Mouse (Mus musculus) liver (tissue): ENCODE data around the gene Mog.
A peak's percentile ranks its signal among the peaks of the same experiment; 100 is the strongest.
"Not testable (repeated sequence)": the region's sequence is repeated elsewhere in the genome, so short reads cannot be mapped to it uniquely, and the experiment has no call there.

Experiments
- DNase-seq: peaks from one replicate; pipeline ENCODE4 v3.0.0-alpha.2; 2020; ENCODE audit warnings: mixed read lengths

Gene Mog

DNA sequence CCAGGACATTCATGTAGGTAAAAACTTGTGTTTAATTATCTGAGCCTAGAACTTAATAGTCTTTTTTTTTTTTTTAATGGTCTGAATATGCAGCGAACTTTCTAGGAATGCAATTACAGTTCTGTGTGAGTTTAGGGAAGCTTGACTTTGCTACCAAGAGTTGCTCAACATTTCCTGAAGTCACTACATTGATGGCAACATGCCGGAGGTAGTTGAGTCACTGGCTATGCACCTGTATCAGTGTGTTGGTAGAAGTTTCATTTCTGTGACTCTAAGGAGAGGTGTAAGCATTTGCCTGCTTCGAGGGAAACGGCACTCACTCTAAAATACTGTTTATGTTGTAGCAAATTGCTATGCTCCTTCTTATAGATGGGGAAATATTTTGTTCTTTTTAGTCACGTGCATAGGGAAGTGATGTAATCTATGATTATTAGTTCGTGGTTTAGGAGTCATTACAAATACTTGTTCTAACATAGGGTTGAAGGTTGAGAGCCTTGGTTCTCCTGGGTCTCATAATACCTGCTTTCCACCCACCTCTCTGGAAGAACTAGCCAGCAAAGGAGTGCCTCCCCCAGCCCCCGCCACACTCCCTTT lies 21.6 kb upstream of the Mog start:
- DNase-seq = no peak

GRCm38 (mm10) chr17:37039127-37039894 lies 16.1 kb upstream of the Mog start:
- DNase-seq = no peak

- DNase-seq = no peak
Measured at GRCm38 (mm10) chr17:37029162-37029561, 6.0 kb upstream of the Mog start.

DNA sequence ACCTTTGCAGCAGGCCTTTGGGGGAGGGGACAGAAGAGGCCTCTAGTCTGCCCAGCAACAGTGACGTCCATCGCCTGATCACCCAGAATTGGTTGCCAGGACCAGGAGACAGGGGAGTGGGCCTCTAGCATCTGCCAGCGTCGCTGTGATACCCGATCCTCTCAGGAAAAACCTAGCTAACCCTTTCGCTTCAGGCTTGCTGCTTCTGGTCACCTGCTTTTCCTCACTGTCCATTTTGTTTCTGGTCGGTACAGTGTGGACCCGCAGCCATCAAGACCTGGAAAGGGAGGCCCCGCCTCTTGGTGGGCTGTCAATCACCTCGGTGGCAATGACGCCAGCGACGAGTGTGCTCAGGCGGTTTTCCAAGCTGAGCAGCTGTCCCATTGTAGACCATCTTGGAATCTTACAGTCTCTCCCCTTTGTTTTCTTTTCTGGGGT lies 5.5 kb upstream of the Mog start:
- peak; percentile 80 for DNase-seq

GRCm38 (mm10) chr17:37028212-37028611 lies 5.0 kb upstream of the Mog start:
- DNase-seq = peak; percentile 17

- DNase-seq = no peak
Measured at GRCm38 (mm10) chr17:37027486-37027885, 4.3 kb upstream of the Mog start.

- no peak for DNase-seq
Measured at GRCm38 (mm10) chr17:37026425-37026824, 3.2 kb upstream of the Mog start.

DNA sequence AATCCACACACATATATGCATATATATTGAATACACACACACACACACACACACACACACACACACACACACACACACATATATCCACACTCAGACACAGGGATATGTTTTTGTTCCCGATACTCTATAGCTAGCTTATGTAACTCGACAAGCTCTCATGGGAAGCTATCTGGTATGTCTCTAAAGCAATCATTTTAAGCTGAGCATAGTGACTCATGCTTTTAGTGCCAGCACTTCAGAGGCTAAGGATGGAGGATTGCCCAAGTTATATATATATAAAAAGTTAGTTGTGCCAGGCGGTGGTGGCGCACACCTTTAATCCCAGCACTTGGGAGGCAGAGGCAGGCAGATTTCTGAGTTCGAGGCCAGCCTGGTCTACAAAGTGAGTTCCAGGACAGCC lies 4.0 kb downstream of the Mog start:
- not testable (repeated sequence) for DNase-seq

- no peak for DNase-seq
Measured at GRCm38 (mm10) chr17:37018328-37018727, 4.9 kb downstream of the Mog start.

DNA sequence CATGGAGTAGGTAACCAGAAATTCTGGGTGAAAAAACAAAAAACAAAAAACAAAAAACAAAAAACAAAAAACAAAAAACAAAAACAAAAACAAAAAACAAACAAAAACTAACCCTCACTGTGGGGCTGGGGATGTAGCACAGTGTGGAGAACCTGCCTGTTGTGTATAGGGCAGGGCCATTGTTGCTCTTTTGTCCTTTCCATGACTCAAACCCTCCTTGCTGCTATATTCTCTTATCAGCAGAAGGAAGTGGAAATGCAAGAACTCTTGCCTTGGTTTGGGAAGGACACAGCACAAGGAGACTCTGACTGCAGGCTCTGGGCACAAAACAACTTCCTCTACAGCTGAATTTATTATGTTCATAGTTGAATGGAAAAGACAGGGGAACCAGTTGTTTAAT lies 6.9 kb downstream of the Mog start:
- DNase-seq = no peak

- DNase-seq = no peak
Measured at GRCm38 (mm10) chr17:37012141-37012540, 11.1 kb downstream of the Mog start.

DNA sequence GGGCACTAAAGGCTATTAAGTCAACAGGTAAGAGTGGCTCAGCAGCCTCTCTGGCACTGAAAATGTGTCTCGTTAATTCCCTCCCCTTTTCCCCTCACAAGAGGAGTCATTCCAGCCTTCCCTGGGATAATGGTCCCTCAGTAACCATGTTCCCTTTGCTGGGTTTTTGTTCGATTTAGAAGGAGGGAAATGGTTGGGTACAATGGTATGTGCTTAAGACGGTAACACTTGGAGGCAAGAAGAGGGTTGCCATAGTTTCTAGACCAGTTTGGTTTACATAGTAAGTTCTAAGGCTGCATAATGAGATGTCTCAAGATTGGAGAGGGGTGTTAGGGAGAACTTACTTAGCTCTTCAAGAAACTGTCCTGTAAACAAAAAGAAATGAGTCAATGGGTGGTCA lies 11.5 kb downstream of the Mog start:
- no peak for DNase-seq

GRCm38 (mm10) chr17:37009460-37010042 lies 13.6 kb downstream of the Mog start:
- DNase-seq = no peak

DNA sequence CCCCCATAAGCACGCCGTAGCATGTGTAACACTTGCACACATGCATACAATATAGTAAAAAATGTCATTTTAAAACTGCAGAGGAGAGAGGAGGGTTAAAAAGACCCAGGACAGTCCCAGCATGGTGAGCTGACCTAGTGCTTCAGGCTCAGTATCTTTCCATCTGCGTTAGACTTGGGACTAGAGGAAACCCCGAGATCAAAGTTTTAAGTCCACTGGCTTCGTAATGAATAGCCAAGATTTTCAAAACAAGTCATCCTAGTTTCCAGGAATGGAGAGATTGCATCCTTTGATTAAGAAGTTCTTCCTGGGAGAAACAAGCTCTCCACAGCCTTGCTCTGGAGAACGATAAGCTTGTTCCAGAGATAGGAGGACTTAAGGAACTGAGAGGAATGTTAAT lies 15.0 kb downstream of the Mog start:
- DNase-seq = no peak

DNA sequence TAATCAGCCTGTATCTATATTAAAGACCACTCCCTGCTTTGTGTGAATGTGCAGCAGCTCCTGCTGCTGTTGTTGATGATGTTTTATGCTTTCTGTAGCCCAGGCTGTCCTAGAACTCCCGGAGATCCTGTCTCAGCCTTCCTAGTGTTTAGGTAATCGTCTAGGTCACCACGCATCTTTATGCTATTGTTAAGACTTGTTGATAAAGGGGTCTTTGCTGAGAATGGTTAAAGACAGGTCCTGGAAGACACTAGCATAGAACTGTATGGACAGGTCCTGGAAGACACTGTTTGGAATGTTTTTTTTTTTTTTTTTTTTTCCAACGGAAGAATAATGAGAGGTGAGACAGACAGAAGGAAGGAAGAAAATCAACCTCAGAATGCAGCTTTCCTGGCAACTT lies 19.8 kb downstream of the Mog start:
- no peak for DNase-seq

DNA sequence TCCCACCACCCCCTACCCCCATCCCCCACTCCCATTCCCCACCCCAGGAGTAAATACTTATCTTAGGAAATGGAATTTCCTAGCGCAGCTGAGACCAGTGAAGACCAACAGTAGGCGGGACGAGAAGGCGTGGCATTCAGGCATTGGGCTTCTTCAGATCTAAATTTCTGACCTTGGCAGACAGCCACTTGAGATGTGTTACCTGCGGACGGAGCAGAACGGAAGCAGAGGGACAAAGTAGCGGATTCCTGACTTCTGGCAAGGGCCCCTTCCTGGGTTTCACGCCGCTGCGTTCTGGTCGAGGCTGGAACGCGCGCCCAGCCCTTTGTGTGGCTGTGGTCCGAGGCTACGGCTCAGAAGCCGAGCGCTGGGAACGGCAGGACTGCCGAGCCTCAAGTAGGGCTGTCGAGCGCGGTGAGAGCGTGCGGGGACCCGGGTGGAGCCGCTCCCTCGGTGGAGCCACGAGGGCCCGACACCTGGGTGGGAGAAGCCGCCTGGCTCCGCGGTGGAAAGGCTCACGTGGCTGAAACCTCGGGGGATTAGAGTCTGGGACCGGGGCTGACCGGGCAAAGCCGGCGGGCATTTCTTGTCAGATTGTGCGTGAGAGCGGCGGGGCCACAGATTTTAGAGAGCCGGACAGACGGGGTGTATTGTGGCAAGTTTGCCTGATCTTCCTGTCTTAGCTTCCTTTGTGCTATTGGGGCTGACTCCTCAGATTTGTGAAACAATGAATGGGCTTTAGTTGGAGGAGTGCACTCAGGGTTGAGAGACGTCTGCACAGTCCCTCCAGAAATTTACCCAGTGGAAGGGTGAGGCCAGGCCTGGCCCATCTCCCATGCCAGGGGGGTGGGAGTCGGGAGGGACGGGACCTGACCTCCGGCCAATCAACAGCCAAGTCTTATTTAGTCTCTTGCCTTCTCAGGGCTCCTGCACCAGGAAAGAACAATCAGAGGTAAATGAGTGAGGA lies 20.6 kb downstream of the Mog start:
- DNase-seq = peak; percentile 53

GRCm38 (mm10) chr17:37000863-37001262 lies 22.3 kb downstream of the Mog start, which contains the start of gene Zfp57:
Gene Zfp57, plus strand, starts transcription at chr17:37001163.
- DNase-seq = no peak

DNA sequence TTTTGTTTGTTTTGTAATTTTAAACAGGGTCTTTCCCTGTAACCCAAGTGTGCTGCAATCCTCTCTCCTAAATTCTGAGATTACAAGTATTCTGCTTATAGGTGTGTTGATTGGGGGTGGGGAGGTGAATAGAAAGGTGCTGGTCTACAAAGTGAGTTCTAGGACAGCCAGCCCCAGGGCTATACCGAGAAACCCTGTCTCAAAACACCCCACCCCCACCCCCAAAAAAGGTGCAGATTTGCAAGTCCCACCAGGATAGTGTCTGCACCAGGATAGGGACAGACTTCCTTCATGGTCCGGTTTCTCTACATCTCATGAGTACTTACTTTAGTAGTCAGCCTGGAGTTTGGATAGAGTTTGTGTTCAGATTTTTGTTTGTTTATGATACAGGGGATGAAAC lies 24.7 kb downstream of the Mog start:
- no peak for DNase-seq

DNA sequence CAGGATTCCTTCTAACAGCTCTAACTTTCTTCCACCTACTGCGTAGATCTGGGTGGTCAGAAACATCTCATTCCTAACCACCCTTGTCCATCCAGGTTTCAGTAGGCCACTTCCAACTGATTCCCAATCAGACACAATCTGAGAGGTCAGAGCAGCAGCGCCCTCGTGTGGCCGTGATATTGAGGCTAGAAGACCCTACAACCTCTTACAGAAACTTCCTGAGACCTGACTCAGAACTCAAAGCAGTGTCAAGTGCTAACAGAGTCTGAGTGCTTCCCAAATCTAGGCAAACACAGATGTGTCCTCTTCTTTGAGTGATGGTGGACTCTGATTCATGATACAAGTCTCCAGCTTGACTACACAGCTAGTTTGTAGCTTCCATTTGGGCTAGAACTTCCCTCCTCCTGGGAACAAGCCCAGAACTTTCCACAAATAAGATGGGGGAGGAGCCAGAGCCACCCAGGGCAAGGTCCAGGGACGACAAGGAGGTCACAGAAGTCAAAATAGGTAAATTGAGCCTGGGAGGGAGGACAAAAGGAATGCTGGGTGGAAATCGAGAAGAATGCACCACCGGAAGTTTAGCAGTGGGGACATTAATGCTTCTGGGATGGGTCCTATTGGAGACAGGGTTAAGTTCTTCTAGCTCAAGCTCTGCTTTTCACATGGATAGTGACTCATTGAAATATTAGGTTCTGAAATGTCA lies 26.0 kb downstream of the Mog start:
- peak; percentile 79 for DNase-seq

DNA sequence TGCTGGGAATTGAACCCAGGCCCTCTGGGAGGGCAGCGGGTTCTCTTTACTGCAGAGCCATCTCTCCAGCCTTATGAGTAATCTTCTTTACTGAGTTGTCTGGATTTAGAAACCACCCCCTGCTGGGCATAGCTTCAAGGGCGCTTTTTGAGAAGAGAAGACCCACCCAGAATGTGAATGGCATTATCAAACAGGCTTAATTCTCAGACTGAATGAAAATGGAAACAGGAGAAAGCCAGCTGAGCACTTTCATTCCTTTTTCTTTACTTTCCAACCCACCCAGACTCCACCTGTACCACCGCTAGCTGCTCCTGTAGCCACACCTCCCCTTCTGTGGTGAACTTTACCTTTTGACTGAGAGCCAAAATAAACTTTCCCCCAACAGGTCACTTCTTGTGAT lies 27.8 kb downstream of the Mog start:
- no peak for DNase-seq

DNA sequence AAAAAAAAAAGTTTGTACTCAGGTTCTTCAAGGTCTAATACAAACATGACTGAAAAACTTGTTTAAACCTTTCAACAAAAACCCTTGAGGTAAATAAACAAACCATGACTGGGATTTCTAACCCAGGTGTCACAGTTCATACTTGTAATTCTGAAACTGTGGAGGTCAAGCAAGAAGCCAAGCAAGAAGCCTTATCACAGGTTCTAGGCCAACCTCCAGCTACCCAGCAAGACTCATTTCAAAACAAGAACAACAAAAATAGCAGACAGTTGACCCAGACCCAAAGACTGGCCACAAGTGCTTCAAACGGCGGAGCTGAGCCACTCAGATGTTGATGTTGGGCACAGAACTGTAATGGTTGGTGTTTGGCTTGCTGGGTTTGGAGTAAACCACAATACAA lies 28.7 kb downstream of the Mog start:
- DNase-seq = no peak

DNA sequence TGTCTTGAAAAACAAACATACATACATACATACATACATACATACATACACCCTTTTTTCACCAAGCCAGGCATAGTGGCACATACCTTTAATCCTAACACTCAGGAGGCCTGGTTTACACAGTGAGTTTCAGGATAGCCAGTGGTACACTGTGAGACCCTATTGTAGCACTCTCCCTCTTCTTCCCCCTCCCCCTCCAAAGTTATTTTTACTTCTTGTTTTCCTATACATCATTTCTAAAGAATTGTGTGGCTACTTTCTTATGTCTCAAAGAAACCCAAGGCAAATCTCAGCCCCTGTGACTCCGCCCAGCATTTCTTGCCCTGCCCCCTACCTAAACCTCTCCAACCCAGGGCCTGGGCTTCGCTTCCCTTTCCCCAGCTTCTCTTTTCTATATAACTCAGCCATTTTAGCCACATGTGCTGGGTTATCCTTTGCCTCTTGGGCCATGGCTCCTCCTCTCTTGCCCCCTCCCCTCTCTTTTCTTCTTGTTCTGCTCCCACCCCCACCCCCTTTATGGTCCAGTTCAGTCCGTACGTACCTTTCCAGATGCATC lies 29.4 kb downstream of the Mog start:
- no peak for DNase-seq
